Mouse (Mus musculus): ENCODE results near the gene Bfsp2.

- TF ChIP-seq HCFC1 (IDR thresholded peaks at IDR 0.05; ENCODE audit: borderline replicate concordance, insufficient read depth, low read length) (no peak), ZC3H11A (IDR thresholded peaks at IDR 0.05; ENCODE audit: borderline replicate concordance, low read depth, low read length) (no peak)
Observed at GRCm38 (mm10) chr9:103437104-103437503, 43.1 kb downstream of the Bfsp2 start.

All from ES-E14 (cell line).